Mouse (Mus musculus) liver, embryonic 16.5 days (tissue): Measurements from ENCODE around the gene Nol12. TPM values are rescaled to one million over a fixed set of nuclear protein-coding genes. Genes with fewer than 3 reads are reported as not detected.

Source experiments
- ATAC-seq: fragments of 200-750 bp; cut with Nextera tagmentation; 2 replicates; pipeline ENCODE4 v1.8.0; 2017; ENCODE audit warnings: low read depth, mild to moderate bottlenecking, moderate number of reproducible peaks, moderate library complexity
- H3K27ac ChIP-seq: fragments of 300-500 bp; sonication (generic); 2 replicates; pipeline ENCODE4 v1.5.1; 2014; ENCODE audit warnings: mild to moderate bottlenecking, low read length
- H3K27me3 ChIP-seq: fragments of 300-500 bp; sonication (generic); 2 replicates; pipeline ENCODE4 v1.6.1; 2014; ENCODE audit warnings: low read depth, low read length, mixed read lengths; ENCODE audit not compliant: control insufficient read depth, insufficient read depth
- H3K36me3 ChIP-seq: fragments of 300-500 bp; sonication (generic); 2 replicates; pipeline ENCODE4 v1.6.1; 2014; ENCODE audit warnings: mild to moderate bottlenecking; ENCODE audit not compliant: control insufficient read depth, insufficient read depth
- H3K4me1 ChIP-seq: fragments of 300-500 bp; sonication (generic); 2 replicates; pipeline ENCODE4 v1.6.1; 2014; ENCODE audit warnings: low read depth, low read length, mixed read lengths; ENCODE audit not compliant: control insufficient read depth
- H3K4me2 ChIP-seq: fragments of 300-500 bp; sonication (generic); 2 replicates; pipeline ENCODE4 v1.6.1; 2014; ENCODE audit warnings: low read depth, low read length, mixed read lengths
- H3K4me3 ChIP-seq: fragments of 300-500 bp; sonication (generic); 2 replicates; pipeline ENCODE4 v1.5.1; 2014; ENCODE audit warnings: low read depth, mild to moderate bottlenecking, low read length
- H3K9ac ChIP-seq: fragments of 300-500 bp; sonication (generic); 2 replicates; pipeline ENCODE4 v1.6.1; 2014; ENCODE audit warnings: low read depth, low read length
- H3K9me3 ChIP-seq: fragments of 300-500 bp; sonication (generic); replicated peaks from 2 replicates; pipeline ENCODE4 v1.6.1; 2016; ENCODE audit warnings: low read length; ENCODE audit not compliant: control insufficient read depth
- WGBS: fragments of 180-500 bp; shearing (Covaris S2); extraction: QIAGEN DNeasy Blood & Tissue Kit; methylation state at CpG from one replicate; pipeline ENCODE4 v1.1.7; 2014; ENCODE audit not compliant: insufficient replicate concordance; 5-methylcytosine and 5-hydroxymethylcytosine counted together
- polyA plus RNA-seq: library from polyadenylated mRNA; unstranded; fragments of >200 nt; fragmentation: Nextera tagmentation; extraction: Ambion mirVana; gene quantifications from 2 replicates; pipeline ENCODE4 v1.2.1, GENCODE M21; 2015

Nol12 gene
- polyA plus RNA-seq, 1 experiment from 2014 or later: 25.1 TPM

GRCm38 (mm10) chr15:78914091-78914822 is 20.5 kb upstream of the Nol12 start:
- H3K27ac ChIP-seq: no peak overlapping the region; the same call in none of the 2 replicates
- peak overlapping the region; percentile 68 for H3K4me3 ChIP-seq
- no peaks in the 10 kb centered on the region for H3K9me3 ChIP-seq
- H3K36me3 ChIP-seq: peaks cover 5% of the 10 kb centered on the region
- WGBS: under 1% methylated on average over 82 of the region's 87 CpGs
- ATAC-seq: peak; percentile 41
- H3K4me2 ChIP-seq: peak overlapping the region; percentile 99
- H3K4me1 ChIP-seq: peaks cover 39% of the 10 kb centered on the region
- peak overlapping the region; percentile 68 for H3K9ac ChIP-seq
- H3K27me3 ChIP-seq: no peaks in the 10 kb centered on the region

DNA sequence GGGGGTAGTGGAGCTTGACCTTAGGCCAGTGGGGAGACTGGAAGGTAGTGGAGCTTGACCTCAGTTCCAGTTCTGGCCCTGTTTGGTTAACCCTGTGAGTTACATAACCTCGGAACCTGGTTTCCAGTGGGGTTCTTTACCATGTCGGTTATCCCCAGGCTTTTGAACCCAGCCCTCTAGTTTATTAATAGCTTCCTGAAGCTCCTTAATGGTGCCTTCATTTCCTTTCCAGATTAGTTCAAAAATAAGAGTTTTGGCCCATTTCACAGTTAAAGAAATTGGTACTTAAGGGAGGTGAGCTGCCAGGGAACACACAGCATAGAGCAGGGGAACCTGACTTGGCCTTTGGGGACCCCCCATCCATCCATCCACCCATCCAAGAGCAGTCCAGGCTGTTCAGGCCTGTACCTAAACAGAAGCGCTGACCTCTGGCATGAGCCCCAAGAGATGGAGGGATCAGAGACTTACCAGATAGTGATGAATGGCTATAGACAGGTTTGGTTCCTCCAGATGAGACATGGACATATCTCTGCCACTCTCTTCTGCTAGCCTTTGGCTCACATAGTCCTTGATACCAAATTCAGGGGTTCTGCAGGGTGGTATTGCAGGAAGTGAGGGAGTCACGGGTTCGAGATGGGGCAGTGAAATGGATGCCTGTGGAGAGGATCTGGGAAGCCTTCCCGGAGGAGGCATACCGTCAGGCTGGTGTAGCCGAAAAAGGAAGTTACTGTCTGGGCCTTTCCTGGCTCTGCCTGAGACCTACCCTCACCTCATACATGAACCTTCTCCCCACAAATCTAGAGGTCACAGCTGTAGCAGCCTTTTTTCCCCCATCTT is 19.7 kb upstream of the Nol12 start:
- Histone ChIP-seq H3K4me1 (peaks cover 39% of the 10 kb centered on the region), H3K4me2 (peak overlapping the region; percentile 99), H3K4me3 (peak overlapping the region; percentile 68), H3K27me3 (no peaks in the 10 kb centered on the region), H3K9me3 (no peaks in the 10 kb centered on the region), H3K27ac (no peak overlapping the region), H3K36me3 (peaks cover 5% of the 10 kb centered on the region), H3K9ac (peak overlapping the region; percentile 68)
- WGBS: 43% methylated on average over 8 of the region's 8 CpGs
- no peak for ATAC-seq

- 1% methylated on average over 8 of the region's 8 CpGs for WGBS
- Histone ChIP-seq H3K4me2 (peak overlapping the region; percentile 99), H3K9me3 (no peaks in the 10 kb centered on the region), H3K27ac (no peak overlapping the region), H3K9ac (no peak overlapping the region), H3K4me3 (peak overlapping the region; percentile 15; the same call in 1 of the 2 replicates), H3K27me3 (no peaks in the 10 kb centered on the region), H3K36me3 (peaks cover 5% of the 10 kb centered on the region), H3K4me1 (peaks cover 39% of the 10 kb centered on the region)
- peak; percentile 31 for ATAC-seq
Observed at GRCm38 (mm10) chr15:78915660-78916017, 19.1 kb upstream of the Nol12 start.

GRCm38 (mm10) chr15:78916052-78916826 is 18.5 kb upstream of the Nol12 start:
- no peak overlapping the region for H3K27ac ChIP-seq

GRCm38 (mm10) chr15:78918126-78918525 is 16.6 kb upstream of the Nol12 start:
- ATAC-seq: no peak
- no peak overlapping the region for H3K4me2 ChIP-seq
- no peaks in the 10 kb centered on the region for H3K36me3 ChIP-seq
- no peaks in the 10 kb centered on the region for H3K9me3 ChIP-seq
- H3K4me3 ChIP-seq: no peak overlapping the region
- 90% methylated on average over 23 of the region's 23 CpGs for WGBS
- H3K27ac ChIP-seq: no peak overlapping the region
- H3K9ac ChIP-seq: no peak overlapping the region
- no peaks in the 10 kb centered on the region for H3K27me3 ChIP-seq
- peaks cover 49% of the 10 kb centered on the region for H3K4me1 ChIP-seq

More at GRCm38 (mm10) chr15:78916052-78916826, 18.5 kb upstream of the Nol12 start:
- WGBS: 81% methylated on average over 12 of the region's 12 CpGs
- Histone ChIP-seq H3K9ac (no peak overlapping the region), H3K9me3 (no peaks in the 10 kb centered on the region), H3K27me3 (no peaks in the 10 kb centered on the region), H3K4me2 (peak overlapping the region; percentile 4; the same call in 1 of the 2 replicates), H3K36me3 (no peaks in the 10 kb centered on the region; the same call in none of the 2 replicates), H3K4me1 (peaks cover 40% of the 10 kb centered on the region), H3K4me3 (0 out of 2 replicates have a peak overlapping the region, but pooled peaks have one; percentile 6)
- ATAC-seq: no peak

DNA sequence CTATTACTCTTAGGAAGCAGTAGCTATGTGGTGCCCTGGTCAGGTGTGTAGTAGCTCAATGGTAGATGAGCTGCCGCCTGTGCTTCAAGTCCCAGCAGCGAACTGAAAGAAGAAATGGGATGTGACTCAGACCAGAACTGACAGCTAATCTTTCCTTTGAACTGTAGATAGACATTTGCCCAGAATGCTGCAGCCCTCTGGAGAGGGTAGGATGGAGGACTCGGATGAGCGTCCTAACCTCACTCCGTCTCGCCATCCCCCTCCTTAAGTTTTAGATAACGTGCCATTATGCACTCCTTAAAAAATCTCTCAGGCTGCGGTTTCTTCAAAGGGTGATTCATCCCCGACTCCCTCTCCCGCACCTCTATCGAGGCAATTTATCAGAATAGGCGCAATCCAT is 14.8 kb upstream of the Nol12 start:
- no peak overlapping the region for H3K4me2 ChIP-seq
- H3K27ac ChIP-seq: no peak overlapping the region
- 73% methylated on average over 12 of the region's 12 CpGs for WGBS
- H3K4me3 ChIP-seq: no peak overlapping the region
- H3K4me1 ChIP-seq: peaks cover 49% of the 10 kb centered on the region
- H3K9me3 ChIP-seq: no peaks in the 10 kb centered on the region
- no peaks in the 10 kb centered on the region for H3K36me3 ChIP-seq
- no peak for ATAC-seq
- no peak overlapping the region for H3K9ac ChIP-seq
- no peaks in the 10 kb centered on the region for H3K27me3 ChIP-seq

DNA sequence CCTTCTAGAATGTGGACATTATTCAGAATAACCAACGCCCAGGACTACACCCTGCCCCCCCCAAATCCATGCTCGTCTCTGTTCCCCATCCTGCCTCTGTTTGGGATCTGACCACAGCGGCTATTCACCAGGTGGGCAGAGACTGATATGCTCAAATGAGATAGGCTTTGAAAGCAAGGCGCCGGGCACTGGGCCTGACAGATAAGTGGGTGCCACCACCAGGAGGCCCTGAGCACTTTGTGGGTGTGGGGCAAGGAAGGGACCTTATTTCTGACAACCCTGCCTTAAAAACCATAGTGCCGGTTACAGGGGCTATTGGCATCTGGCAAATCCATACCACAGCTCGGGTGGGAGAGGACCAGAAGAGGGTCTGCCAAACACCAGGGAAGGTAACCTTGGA is 12.0 kb upstream of the Nol12 start:
- WGBS: 20% methylated on average over 7 of the region's 7 CpGs
- peak overlapping the region; percentile 58 for H3K4me2 ChIP-seq
- H3K4me1 ChIP-seq: peaks cover 62% of the 10 kb centered on the region
- H3K27me3 ChIP-seq: no peaks in the 10 kb centered on the region
- H3K36me3 ChIP-seq: no peaks in the 10 kb centered on the region
- H3K9ac ChIP-seq: peak overlapping the region; percentile 71
- H3K4me3 ChIP-seq: peak overlapping the region; percentile 52
- peak overlapping the region; percentile 97 for H3K27ac ChIP-seq
- no peaks in the 10 kb centered on the region for H3K9me3 ChIP-seq
- peak; percentile 86 for ATAC-seq

- Histone ChIP-seq H3K4me1 (peaks cover 71% of the 10 kb centered on the region), H3K9ac (peak overlapping the region; percentile 71), H3K4me2 (peak overlapping the region; percentile 58), H3K9me3 (no peaks in the 10 kb centered on the region), H3K36me3 (no peaks in the 10 kb centered on the region), H3K27ac (peak overlapping the region; percentile 97), H3K27me3 (no peaks in the 10 kb centered on the region), H3K4me3 (peak overlapping the region; percentile 52)
- peak; percentile 76 for ATAC-seq
- 14% methylated on average over 6 of the region's 6 CpGs for WGBS
Observed at GRCm38 (mm10) chr15:78923585-78923984, 11.1 kb upstream of the Nol12 start.
